Comparison of ENCODE assay signal across 8 mouse cellular contexts in genomic region chr7:25005421-25006065, GRCm38 (mm10). TPM values are rescaled to one million over a fixed set of nuclear protein-coding genes. Genes with fewer than 3 reads are reported as not detected.
A peak's percentile ranks its signal among the peaks of the same experiment; 100 is the strongest.
DNase-seq lines count a peak whose midpoint lies in the region; ATAC-seq and TF ChIP-seq lines count a peak whose summit lies in the region.

Gene Atp1a3 (minus strand): TSS chr7:25005958.

- H3K4me3 ChIP-seq in heart, embryonic 14.5 days (ENCODE audit: control insufficient read depth in 1 of 2, insufficient read depth in 1 of 2, low read depth in 1 of 2, low read length in 2 of 2) = peak within 1 kb of the TSS; percentile 36 to 38
- H3K4me3 ChIP-seq in embryonic facial prominence, embryonic 13.5 days = peak within 1 kb of the TSS; percentile 46
- peak within 1 kb of the TSS; percentile 32 for H3K4me3 ChIP-seq in intestine, embryonic 14.5 days (ENCODE audit: low read depth, low read length)
- peak within 1 kb of the TSS; percentile 39 for H3K4me3 ChIP-seq in liver, embryonic 11.5 days (ENCODE audit: low read depth, low read length)
- H3K4me3 ChIP-seq in olfactory bulb, adult 2 months (ENCODE audit: insufficient read depth, low read depth, low read length) = peak within 1 kb of the TSS; percentile 97

- DNase-seq in heart, adult 9 months (ENCODE audit: low spot score in 2 of 2) = no peak
- DNase-seq in adrenal gland, postnatal 4 days (ENCODE audit: low spot score in 2 of 2) = peak in 1 of 2 experiments; percentile 36
- DNase-seq in intestine, embryonic 14.5 days (ENCODE audit: low spot score) = no peak
- no peak for DNase-seq in liver, embryonic 11.5 days (ENCODE audit: low spot score)
- no peak for DNase-seq in gastrocnemius, postnatal 25 days

- no peaks in the 10 kb centered on the region for H3K9me3 ChIP-seq in heart, embryonic 14.5 days (ENCODE audit: control insufficient read depth, low read length)
- H3K9me3 ChIP-seq in embryonic facial prominence, embryonic 13.5 days = no peaks in the 10 kb centered on the region
- no peaks in the 10 kb centered on the region for H3K9me3 ChIP-seq in intestine, embryonic 14.5 days (ENCODE audit: control insufficient read depth, low read length)
- H3K9me3 ChIP-seq in liver, embryonic 11.5 days (ENCODE audit: control insufficient read depth, low read length) = no peaks in the 10 kb centered on the region

- no peak within 1 kb of the TSS for H3K9ac ChIP-seq in heart, embryonic 14.5 days (ENCODE audit: low read length)
- H3K9ac ChIP-seq in embryonic facial prominence, embryonic 13.5 days = peak within 1 kb of the TSS; percentile 58
- 0 out of 2 replicates have a peak within 1 kb of the TSS, but pooled peaks have one; percentile 22 for H3K9ac ChIP-seq in intestine, embryonic 14.5 days (ENCODE audit: low read length)
- H3K9ac ChIP-seq in liver, embryonic 11.5 days (ENCODE audit: low read depth, low read length) = no peak within 1 kb of the TSS

- peak; percentile 98 for TF ChIP-seq POLR2A in olfactory bulb, adult 2 months (IDR thresholded peaks at IDR 0.05; ENCODE audit: insufficient read depth, low read depth, low read length)

- H3K27me3 ChIP-seq in heart, embryonic 14.5 days (ENCODE audit: control insufficient read depth, insufficient read depth, low read length) = peaks cover 74% of the 10 kb centered on the region
- peaks cover 78% of the 10 kb centered on the region for H3K27me3 ChIP-seq in embryonic facial prominence, embryonic 13.5 days
- H3K27me3 ChIP-seq in intestine, embryonic 14.5 days (replicated peaks; ENCODE audit: control insufficient read depth, insufficient read depth, low read length) = peaks cover 65% of the 10 kb centered on the region
- peaks cover 73% of the 10 kb centered on the region for H3K27me3 ChIP-seq in liver, embryonic 11.5 days (replicated peaks; ENCODE audit: control insufficient read depth, insufficient read depth, low read length)

- ATAC-seq in heart, embryonic 14.5 days (ENCODE audit: insufficient number of reproducible peaks, insufficient read depth, low FRiP score, low read depth) = no peak
- ATAC-seq in embryonic facial prominence, embryonic 13.5 days (ENCODE audit: insufficient number of reproducible peaks, insufficient read depth, low FRiP score, low TSS enrichment, low read depth) = 0 out of 2 replicates have a peak, but pooled peaks have one; percentile 18
- peak; percentile 61 for ATAC-seq in intestine, embryonic 14.5 days (replicated peaks; ENCODE audit: low FRiP score, low TSS enrichment, low read depth)
- ATAC-seq in liver, embryonic 11.5 days (replicated peaks; ENCODE audit: low FRiP score) = no peak

- peaks cover 12 to 25% of the 10 kb centered on the region in 2 experiments; a peak in 3 of 4 replicates for H3K4me1 ChIP-seq in heart, embryonic 14.5 days (ENCODE audit: control insufficient read depth in 2 of 2, insufficient read depth in 2 of 2, low read length in 2 of 2)
- peaks cover 42% of the 10 kb centered on the region for H3K4me1 ChIP-seq in embryonic facial prominence, embryonic 13.5 days
- H3K4me1 ChIP-seq in intestine, embryonic 14.5 days (replicated peaks; ENCODE audit: control insufficient read depth, insufficient read depth, low read length) = peaks cover 7% of the 10 kb centered on the region; the same call in 1 of the 2 replicates
- peaks cover 9% of the 10 kb centered on the region for H3K4me1 ChIP-seq in liver, embryonic 11.5 days (replicated peaks; ENCODE audit: control insufficient read depth, insufficient read depth, low read length)
- H3K4me1 ChIP-seq in olfactory bulb, adult 2 months (ENCODE audit: control insufficient read depth, insufficient read depth, low read length) = peaks cover 63% of the 10 kb centered on the region

- TF ChIP-seq CTCF in olfactory bulb, adult 2 months (IDR thresholded peaks at IDR 0.05; ENCODE audit: insufficient read depth, low read depth, low read length) = no peak

- no peaks in the 10 kb centered on the region for H3K36me3 ChIP-seq in heart, embryonic 14.5 days (ENCODE audit: control insufficient read depth, insufficient read depth, low read length)
- H3K36me3 ChIP-seq in embryonic facial prominence, embryonic 13.5 days = no peaks in the 10 kb centered on the region
- H3K36me3 ChIP-seq in intestine, embryonic 14.5 days (ENCODE audit: control insufficient read depth, insufficient read depth, low read length) = no peaks in the 10 kb centered on the region
- no peaks in the 10 kb centered on the region for H3K36me3 ChIP-seq in liver, embryonic 11.5 days (ENCODE audit: control insufficient read depth, insufficient read depth, low read length)

- no peak within 1 kb of the TSS for H3K27ac ChIP-seq in heart, embryonic 14.5 days (replicated peaks in 1 of 2; ENCODE audit: control insufficient read depth in 1 of 2, insufficient read depth in 1 of 2, low read depth in 2 of 2, low read length in 2 of 2)
- no peak within 1 kb of the TSS for H3K27ac ChIP-seq in embryonic facial prominence, embryonic 13.5 days
- H3K27ac ChIP-seq in intestine, embryonic 14.5 days (ENCODE audit: low read depth) = no peak within 1 kb of the TSS
- H3K27ac ChIP-seq in liver, embryonic 11.5 days (ENCODE audit: low read depth, low read length) = no peak within 1 kb of the TSS
- peak within 1 kb of the TSS; percentile 100 for H3K27ac ChIP-seq in olfactory bulb, adult 2 months (ENCODE audit: insufficient read depth, low read depth, low read length)

- peak within 1 kb of the TSS; percentile 62 for H3K4me2 ChIP-seq in heart, embryonic 14.5 days (ENCODE audit: low read length)
- peak within 1 kb of the TSS; percentile 77 for H3K4me2 ChIP-seq in embryonic facial prominence, embryonic 13.5 days
- H3K4me2 ChIP-seq in intestine, embryonic 14.5 days (ENCODE audit: low read length) = peak within 1 kb of the TSS; percentile 64
- H3K4me2 ChIP-seq in liver, embryonic 11.5 days = peak within 1 kb of the TSS; percentile 60

- 2% methylated on average over 46 of the region's 54 CpGs for WGBS in heart, embryonic 14.5 days
- 1% methylated on average over 54 of the region's 54 CpGs for WGBS in embryonic facial prominence, embryonic 13.5 days
- WGBS in intestine, embryonic 14.5 days = 2% methylated on average over 47 of the region's 54 CpGs
- 3% methylated on average over 54 of the region's 54 CpGs for WGBS in liver, embryonic 11.5 days
- 1% methylated on average over 54 of the region's 54 CpGs for WGBS in olfactory bulb, adult 2 months

RNA-seq across cellular contexts. Expression of gene Atp1a3, which starts in this region (rescaled TPM):
- polyA plus RNA-seq in heart, embryonic 14.5 days (2014; fragmentation: Nextera tagmentation; extraction: Ambion mirVana) = 0.67 and 0.76 TPM in 2 replicates
- 10 to 100 TPM; 66.4 to 69.0 TPM for total RNA-seq in adrenal gland, postnatal 4 days (2021)
- 2.0 and 2.3 TPM in 2 replicates for polyA plus RNA-seq in embryonic facial prominence, embryonic 13.5 days (2015; fragmentation: Nextera tagmentation; extraction: Ambion mirVana)
- polyA plus RNA-seq in intestine, embryonic 14.5 days (2014; fragmentation: Nextera tagmentation; extraction: Ambion mirVana) = 3.5 and 4.1 TPM in 2 replicates
- polyA plus RNA-seq in liver, embryonic 11.5 days (2014; fragmentation: Nextera tagmentation; extraction: Ambion mirVana) = 1.4 and 1.5 TPM in 2 replicates
- 361 and 745 TPM in 2 replicates for polyA plus RNA-seq in olfactory bulb, adult 2 months (2012; ENCODE audit: insufficient read depth, insufficient read length, low replicate concordance, missing spikeins)
- under 1 TPM in 1 of 2 experiments, not detected in 1; 0.46 TPM for total RNA-seq in gastrocnemius, postnatal 25 days (2021)

Comparison
In these comparisons a context has a peak if more than half of its experiments do, and no peak if none do; other contexts are left out.
1. RNA of gene Atp1a3 (total RNA-seq): 66.4 to 69.0 TPM in adrenal gland, postnatal 4 days; 0.46 TPM in gastrocnemius, postnatal 25 days; every median in the first group is over 10 times any median in the second.
2. RNA of gene Atp1a3 (polyA plus RNA-seq): 361 to 745 TPM in olfactory bulb, adult 2 months; 3.5 to 4.1 TPM in intestine, embryonic 14.5 days, 2.0 to 2.3 TPM in embryonic facial prominence, embryonic 13.5 days, 1.4 to 1.5 TPM in liver, embryonic 11.5 days and 0.67 to 0.76 TPM in heart, embryonic 14.5 days; every median in the first group is over 10 times any median in the second.
3. ATAC-seq: peak in embryonic facial prominence, embryonic 13.5 days (single experiment) and intestine, embryonic 14.5 days (single experiment); none in heart, embryonic 14.5 days (single experiment) and liver, embryonic 11.5 days (single experiment).
4. H3K4me3 ChIP-seq: peak in every context shown above with its lines; median percentile 97 in olfactory bulb, adult 2 months; 46 in embryonic facial prominence, embryonic 13.5 days; 39 in liver, embryonic 11.5 days; 37 in heart, embryonic 14.5 days; 32 in intestine, embryonic 14.5 days.
5. H3K9ac ChIP-seq: peak in embryonic facial prominence, embryonic 13.5 days (single experiment) and intestine, embryonic 14.5 days (single experiment); none in heart, embryonic 14.5 days (single experiment) and liver, embryonic 11.5 days (single experiment).
6. Peak in every context shown above with its lines, with median percentiles within 50 percentile points of each other: H3K4me2 ChIP-seq.